Mouse (Mus musculus): ENCODE data around the gene Mrc2. TPM values are rescaled to one million over a fixed set of nuclear protein-coding genes. Genes with fewer than 3 reads are reported as not detected.
A peak's percentile ranks its signal among the peaks of the same experiment; 100 is the strongest.

Gene Mrc2
- total RNA-seq (2017) = not detected in 2 replicates

GRCm38 (mm10) chr11:105292124-105293071 is at the start of gene Mrc2:
TSS of gene Mrc2 (plus strand) at chr11:105292643.
- peak; percentile 56 for ATAC-seq (replicated peaks; ENCODE audit: low read depth, poor library complexity, severe bottlenecking)

- no peak for ATAC-seq (replicated peaks; ENCODE audit: low read depth, poor library complexity, severe bottlenecking)
Observed at GRCm38 (mm10) chr11:105246369-105246768, 46.1 kb upstream of the Mrc2 start.

GRCm38 (mm10) chr11:105246785-105247184 is 45.7 kb upstream of the Mrc2 start:
- ATAC-seq (replicated peaks; ENCODE audit: low read depth, poor library complexity, severe bottlenecking) = no peak

DNA sequence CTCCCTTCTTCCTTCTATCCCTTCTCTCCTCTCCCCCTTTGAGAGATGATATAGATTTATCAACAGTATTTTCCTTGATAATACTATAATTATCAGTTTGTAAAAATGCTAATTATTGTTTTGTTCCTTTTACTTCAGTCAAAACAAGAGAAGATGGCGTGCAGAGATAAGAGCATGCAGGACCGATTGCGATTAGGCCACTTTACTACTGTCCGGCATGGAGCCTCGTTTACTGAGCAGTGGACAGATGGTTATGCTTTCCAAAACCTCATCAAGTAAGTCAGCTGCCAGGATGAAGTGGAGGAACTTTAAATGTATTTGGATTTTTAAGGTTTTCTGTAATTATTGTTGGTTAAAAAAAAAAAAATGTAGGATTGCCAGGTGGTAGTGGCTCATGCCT is 45.1 kb upstream of the Mrc2 start:
- ATAC-seq (replicated peaks; ENCODE audit: low read depth, poor library complexity, severe bottlenecking) = no peak

DNA sequence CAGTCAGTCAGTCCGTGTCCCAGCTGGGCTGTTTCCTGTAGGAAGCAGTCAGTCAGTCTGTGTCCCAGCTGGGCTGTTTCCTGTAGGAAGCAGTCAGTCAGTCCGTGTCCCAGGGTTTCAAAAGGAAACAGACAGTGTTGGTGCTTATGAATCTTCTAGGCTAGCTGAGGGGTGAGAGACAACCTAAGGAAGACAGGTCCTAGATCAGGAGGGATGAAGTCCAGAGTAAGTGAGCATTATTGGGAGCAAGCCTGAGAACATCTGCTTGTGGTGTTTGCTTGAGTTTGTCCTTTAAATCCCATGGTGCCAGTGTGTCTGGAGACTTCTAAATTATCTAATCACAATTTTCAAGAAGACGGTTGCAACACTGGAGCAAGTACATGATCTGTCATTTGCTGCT is 32.7 kb upstream of the Mrc2 start:
- ATAC-seq (replicated peaks; ENCODE audit: low read depth, poor library complexity, severe bottlenecking) = no peak

DNA sequence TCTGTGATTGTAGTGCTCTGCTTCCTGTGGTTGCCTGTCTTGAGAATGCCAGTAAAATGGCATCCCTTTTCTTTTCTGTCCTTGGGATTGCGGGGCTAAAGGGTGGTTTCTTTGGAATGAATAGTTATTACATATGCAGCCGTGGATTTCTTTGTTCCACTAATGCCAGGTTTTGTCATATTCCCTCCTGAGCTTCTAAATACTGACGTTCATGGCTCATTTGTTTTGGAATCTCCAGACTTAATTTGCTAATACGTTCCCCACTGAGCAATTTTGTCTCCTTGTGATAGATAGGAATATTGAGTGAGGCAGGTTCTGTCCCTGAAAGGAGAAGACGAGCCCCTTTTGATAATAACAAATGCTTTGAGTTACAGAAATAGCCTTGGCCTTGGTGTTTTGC is 31.3 kb upstream of the Mrc2 start:
- ATAC-seq (replicated peaks; ENCODE audit: low read depth, poor library complexity, severe bottlenecking) = no peak

DNA sequence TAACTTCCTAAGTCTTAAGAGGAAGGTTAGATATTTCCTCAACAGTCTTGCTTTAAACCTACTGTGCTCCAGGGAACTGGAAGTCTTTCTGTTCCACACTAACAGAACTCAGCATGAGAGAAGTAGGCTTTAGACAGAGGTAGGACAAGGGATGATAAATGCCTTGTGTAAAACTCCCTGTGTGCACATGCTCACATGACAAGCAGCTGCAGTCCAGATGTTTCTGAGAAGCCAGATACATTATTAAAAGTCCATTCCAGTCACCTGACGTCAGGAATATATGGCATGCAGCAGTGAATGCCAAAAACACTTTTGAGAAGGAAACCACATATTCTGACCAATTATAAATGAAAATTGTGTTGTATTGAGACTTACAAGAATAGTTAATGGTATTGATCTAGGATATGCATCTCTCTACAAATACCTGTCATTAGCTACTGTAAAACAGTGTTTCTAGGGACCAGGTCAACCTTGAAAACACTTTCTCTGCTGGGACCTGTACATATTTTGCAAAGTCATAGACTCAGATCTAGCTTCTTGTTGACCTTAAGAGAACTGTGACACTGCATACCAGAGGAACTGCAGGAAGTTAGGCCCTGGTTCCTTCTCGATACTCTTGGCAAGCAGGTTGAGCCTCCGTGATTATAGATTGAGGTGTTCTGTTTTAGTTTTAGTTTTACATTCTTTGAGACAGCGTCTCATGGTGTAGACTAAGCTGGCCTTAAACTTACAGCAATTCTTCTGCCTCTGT is 30.7 kb upstream of the Mrc2 start:
- no peak for ATAC-seq (replicated peaks; ENCODE audit: low read depth, poor library complexity, severe bottlenecking)

- ATAC-seq (replicated peaks; ENCODE audit: low read depth, poor library complexity, severe bottlenecking) = no peak
Observed at GRCm38 (mm10) chr11:105264506-105264905, 27.9 kb upstream of the Mrc2 start.

DNA sequence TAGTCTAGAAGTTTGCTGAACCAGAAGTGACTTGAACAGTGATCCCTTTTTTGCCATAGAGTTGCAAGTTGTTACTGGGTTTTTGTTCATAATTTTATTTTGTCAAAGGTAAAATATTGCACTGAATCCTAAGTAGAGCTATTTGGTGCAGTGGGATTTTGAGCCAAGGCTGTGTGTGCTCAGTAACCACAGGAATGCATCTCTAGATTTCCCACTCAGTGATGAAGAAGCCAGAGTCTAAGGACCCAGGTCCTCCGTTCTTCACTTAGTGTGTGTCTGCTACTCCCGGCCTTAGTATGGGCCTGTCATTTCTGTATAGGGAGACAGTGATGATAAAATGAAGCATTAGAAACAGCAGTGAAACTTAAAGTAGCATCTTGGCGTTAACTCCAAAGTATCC is 27.5 kb upstream of the Mrc2 start:
- ATAC-seq (replicated peaks; ENCODE audit: low read depth, poor library complexity, severe bottlenecking) = no peak

GRCm38 (mm10) chr11:105270155-105270554 is 22.3 kb upstream of the Mrc2 start:
- peak; percentile 45; the same call in 1 of the 2 replicates for ATAC-seq (replicated peaks; ENCODE audit: low read depth, poor library complexity, severe bottlenecking)

DNA sequence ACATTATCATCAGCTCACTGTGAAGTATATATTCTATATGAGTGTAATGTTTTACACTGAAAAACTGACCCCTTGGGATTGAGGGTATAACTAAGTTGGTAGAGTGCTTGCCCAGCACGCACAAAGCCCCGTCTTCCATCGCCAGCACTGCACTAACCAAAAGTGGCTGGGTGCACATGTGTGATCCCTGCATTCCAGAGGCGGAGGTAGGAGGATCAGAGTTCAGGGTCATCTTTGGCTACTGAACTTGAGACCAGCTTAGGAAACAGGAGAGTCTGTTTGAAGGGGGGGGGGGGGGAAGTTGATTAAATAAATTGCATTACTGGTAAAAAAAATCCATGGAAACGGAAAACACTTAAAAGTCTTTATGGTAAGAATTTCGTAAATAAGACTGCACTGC is 12.0 kb upstream of the Mrc2 start:
- no peak for ATAC-seq (replicated peaks; ENCODE audit: low read depth, poor library complexity, severe bottlenecking)

DNA sequence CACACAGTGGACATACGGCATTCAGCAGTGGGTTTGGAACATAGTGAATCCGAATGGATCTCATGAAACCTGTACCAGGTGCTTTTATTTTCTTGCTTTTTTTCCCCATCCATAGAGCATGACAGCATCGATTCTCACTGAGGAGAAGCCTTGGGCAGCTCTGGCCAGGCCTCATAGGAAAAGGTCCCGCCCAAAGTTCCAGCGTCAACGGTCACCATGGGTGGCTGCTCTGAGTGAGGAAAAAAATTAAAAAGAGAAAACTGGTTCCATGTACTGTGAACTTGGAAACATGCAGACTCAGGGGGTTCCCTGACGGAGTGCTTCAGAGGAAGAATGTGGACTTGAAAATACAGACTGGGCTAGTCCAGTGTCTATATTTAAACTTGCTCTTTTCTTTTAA is 11.2 kb upstream of the Mrc2 start:
- no peak for ATAC-seq (replicated peaks; ENCODE audit: low read depth, poor library complexity, severe bottlenecking)

- ATAC-seq (replicated peaks; ENCODE audit: low read depth, poor library complexity, severe bottlenecking) = no peak
Observed at GRCm38 (mm10) chr11:105281763-105282459, 10.5 kb upstream of the Mrc2 start.

- ATAC-seq (replicated peaks; ENCODE audit: low read depth, poor library complexity, severe bottlenecking) = no peak
Observed at GRCm38 (mm10) chr11:105282460-105282859, 10.0 kb upstream of the Mrc2 start.

GRCm38 (mm10) chr11:105283016-105283415 is 9.4 kb upstream of the Mrc2 start:
- no peak for ATAC-seq (replicated peaks; ENCODE audit: low read depth, poor library complexity, severe bottlenecking)

DNA sequence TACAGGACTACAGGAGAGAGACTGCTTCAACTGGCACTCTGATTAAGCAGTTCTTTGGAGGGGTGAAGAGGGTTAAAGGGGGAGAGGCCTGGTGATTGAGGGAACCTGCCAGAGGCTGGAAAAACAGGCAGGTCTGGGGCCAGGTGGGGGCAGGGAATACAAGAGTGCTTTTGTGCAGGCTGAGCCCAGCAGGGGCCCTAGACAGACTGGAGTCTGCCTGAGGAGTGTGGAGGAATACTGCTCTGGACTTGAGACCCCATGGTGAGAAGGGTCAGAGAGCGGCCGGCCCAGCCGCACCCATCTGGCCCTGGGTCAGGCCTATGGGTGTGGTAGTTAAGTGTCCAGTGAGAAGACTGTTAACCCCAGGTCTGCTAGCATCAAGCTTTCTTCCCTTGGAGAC is 6.7 kb upstream of the Mrc2 start:
- no peak for ATAC-seq (replicated peaks; ENCODE audit: low read depth, poor library complexity, severe bottlenecking)

DNA sequence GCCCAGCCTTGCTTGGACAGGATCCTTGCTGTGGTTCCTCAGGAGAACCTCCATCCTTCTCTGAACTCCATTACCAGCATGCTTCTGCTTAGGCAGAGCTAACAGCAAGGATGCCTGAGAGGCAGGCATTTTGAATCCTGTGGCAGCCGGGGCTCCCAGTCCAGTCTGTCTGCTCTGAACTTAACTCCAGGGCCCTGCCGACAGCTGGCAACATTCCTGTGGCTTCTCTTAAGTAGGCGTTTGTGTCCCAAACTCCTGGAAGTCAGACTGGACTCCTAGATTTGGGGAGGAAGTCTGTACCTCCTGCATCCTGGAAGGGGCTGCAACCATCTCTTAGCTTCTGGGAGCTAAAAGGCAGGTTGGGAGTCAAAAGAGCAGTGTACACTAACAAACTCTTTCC is 3.0 kb upstream of the Mrc2 start:
- ATAC-seq (replicated peaks; ENCODE audit: low read depth, poor library complexity, severe bottlenecking) = no peak

DNA sequence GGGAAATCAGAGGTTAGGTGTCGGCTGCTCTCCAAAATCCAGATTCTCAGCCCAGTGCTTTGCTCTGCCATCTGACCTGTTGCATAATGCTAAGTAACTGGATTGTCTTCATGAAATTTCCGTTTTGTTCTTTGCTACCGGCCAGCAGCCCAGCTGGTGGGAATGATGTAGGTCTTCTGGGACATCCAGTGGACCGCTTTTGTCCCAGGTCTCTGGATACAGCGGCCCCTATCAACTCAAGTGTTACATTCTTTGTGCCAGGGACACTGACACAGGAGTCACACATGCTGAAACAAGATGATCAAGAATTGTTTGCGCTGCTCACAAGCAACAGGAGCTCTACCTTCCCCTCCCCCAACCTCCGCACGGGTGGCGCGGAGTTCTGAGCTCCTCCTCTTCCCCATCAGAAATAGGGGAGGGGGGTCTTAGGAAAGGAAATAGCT is 741 bp upstream of the Mrc2 start:
- ATAC-seq (replicated peaks; ENCODE audit: low read depth, poor library complexity, severe bottlenecking) = no peak

- no peak for ATAC-seq (replicated peaks; ENCODE audit: low read depth, poor library complexity, severe bottlenecking)
Observed at GRCm38 (mm10) chr11:105293101-105293581, 698 bp downstream of the Mrc2 start.

- no peak for ATAC-seq (replicated peaks; ENCODE audit: low read depth, poor library complexity, severe bottlenecking)
Observed at GRCm38 (mm10) chr11:105293901-105294494, 1.6 kb downstream of the Mrc2 start.
